Mouse (Mus musculus) gonadal fat pad, adult 2 months (tissue): ENCODE measurements around the gene Phactr1. TPM values are rescaled to one million over a fixed set of nuclear protein-coding genes. Genes with fewer than 3 reads are reported as not detected.

Experiments
- DNase-seq: peaks from one replicate; pipeline ENCODE4 v3.0.0-alpha.2; 2012; ENCODE audit warnings: low read depth
- polyA plus RNA-seq: library from polyadenylated mRNA; depleted of rRNA; stranded (reverse); fragments of >200 nt; gene quantifications from 2 replicates; pipeline ENCODE4 v1.2.3, GENCODE M21; 2012; rRNA removed

Phactr1 gene
- 3.8 and 5.3 TPM in 2 replicates for polyA plus RNA-seq

DNA sequence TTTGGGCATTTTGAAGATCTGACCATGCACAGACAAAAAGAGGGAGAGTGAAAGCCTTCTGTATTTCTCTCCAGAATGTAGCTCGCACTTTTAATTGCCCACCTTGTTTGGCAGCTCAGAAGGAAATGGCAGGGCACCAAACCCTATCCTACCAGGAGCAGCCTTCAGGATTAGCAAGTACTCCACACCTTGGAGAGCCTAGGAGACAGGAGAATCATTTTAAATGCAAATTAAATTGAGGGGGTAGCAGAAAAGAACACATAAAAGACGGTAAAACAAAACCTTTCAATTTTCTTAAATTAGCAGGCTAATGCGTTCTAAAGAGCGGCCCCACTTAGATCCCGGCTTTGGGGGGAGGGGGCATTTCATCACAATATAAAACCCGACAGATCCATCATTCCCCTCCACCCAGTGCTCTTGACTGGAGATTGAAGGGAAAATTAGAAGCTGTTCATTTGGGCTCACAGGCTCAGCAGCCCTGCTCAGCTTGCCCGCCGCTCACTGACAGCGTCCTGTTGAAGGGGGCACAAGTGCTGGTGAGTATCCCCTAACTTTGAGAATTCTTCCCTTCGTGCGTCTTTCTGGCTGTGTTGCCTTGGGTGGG, at the start of gene Phactr1:
TSS of gene Phactr1 (plus strand) at position 233 of the 604 bp plus-strand sequence.
- no peak for DNase-seq

DNA sequence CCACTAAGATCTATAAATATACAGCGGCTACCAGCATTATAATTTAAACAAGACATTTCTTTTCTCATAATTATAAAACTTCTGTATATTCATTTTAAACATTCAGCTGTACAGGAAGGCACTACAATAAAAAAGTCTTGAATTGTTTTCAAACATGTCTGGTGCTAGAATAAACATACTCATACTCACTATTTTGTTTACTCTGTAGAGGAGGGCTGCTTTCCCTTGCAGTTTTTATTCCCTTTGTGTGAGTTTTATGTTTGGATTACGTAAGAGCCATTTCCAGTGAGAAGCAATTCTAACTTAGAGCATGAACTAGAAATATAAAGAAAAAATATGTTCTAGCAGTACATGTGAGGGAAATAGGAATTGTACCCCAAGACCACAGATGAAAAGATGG, 45.5 kb upstream of the Phactr1 start:
- DNase-seq = no peak

DNA sequence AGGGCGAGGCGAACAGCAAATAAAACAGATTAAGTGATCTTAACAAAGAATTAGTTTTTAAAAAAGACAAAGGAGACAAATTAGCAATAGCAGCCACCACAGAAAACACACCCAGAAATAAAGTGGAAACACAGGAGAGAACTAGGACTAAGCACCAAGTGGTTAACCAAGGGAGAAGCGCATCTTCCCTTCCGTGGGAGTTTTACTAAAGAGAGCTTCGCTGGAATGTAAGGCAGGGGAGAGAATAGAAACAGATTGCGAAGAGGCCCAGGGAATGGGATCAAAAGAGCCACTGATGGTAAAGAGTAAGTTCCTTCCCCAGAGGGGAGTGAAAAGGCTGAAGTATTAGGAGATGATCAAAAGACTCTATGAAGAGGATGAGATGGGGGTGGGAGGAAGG, 30.2 kb upstream of the Phactr1 start:
- no peak for DNase-seq

DNA sequence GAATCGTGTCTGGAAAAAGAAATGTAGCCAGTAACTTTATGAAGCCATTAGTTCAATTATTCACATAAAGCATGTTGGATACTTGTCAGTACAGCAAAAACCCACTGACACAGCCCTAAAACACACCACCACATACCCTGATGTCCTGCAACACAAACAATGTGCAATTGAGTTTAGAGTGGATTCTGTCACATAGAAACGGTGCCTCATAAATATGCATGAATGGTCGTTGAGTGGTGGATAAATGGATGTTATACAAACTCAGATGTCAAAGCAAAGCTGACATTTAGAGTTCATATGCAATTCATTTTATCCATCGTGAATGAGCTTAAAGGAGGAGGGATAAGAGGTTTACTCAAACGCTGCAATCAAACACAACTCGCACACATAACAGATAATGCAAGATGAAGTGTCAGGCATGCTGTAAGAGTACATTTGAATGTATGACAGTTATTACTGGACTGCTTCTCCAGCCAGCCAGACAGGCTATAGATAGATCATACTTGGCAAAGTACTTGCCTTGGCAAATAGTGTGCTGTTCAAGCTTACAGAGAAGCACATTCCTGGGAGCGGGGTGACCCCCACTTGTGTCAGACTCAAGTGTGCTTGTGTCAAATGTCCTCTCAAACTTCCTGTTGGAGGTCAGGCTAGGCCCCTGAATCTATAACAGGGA, 23.6 kb upstream of the Phactr1 start:
- no peak for DNase-seq

DNA sequence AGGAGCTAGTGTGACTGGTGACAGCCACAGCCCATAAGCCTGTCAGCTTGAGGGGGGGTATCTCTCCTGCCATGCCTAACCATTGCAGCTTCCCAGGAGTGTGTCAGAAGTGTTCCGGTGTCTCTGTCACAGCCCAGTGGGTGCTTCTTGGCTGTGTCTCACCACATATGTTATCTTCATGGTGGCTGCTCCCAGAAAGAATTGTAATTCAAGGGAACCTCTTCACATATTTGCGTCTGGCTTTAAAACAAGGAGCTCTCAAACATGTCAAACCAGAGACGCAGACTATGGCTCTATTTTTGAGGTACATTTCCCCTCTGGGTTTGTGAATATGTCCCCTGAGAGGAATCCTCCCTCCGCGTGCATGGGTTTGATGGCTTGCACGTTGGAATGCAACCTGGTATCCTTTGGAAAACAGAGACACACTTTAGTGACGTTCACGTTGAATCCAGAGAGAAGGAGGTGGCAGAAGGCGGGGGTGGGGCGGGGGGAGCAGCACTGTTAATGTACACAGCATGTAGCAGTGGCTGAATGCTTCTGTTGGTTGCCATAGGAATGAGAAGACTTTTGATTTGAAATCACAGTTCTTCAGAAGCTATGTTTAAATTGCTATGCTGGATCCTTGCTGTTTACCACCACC, 8.7 kb upstream of the Phactr1 start:
- no peak for DNase-seq

GRCm38 (mm10) chr13:42681299-42681698, 876 bp downstream of the Phactr1 start:
- no peak for DNase-seq

- DNase-seq = no peak
These were observed 3.8 kb downstream of the Phactr1 start for GRCm38 (mm10) chr13:42684181-42684580.

DNA sequence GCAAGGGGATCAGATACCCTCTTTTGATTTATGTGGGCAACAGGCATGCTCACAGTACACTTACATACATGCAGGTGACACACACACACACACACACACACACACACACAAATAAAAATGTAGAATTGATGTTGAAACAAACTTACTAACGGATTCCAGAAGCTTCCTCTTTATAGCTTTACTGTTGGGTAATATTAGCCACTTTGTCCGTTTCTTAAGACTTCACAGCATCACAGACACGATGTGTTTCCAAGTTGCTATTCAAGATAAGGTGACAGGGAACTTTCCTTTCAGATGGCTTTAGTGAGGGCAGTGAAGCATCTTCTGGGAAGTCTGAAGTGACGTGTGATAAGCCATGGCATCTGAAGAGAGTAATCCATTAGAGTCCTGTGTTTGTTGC, 11.8 kb downstream of the Phactr1 start:
- DNase-seq = no peak

GRCm38 (mm10) chr13:42696641-42697040, 16.2 kb downstream of the Phactr1 start:
- no peak for DNase-seq

DNA sequence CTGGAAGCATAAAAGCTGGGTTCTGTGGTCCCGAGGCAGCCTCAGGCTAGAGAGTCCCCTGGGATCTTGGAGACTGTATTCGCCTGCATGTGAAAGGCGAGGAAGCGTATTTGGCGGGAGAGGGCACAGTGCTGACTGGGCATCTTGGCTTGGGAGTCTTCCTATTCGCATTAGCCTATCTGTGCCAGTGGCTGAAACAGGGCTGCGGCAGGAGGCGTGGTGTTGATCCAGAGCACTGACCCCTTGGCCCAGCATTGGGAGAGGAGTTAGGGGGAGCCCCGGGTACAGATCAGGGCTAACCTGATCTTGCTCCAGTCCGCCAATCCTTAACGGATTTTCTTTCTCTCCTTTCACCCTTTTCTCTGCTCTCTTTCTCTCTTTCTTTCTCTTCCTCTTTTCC, 28.7 kb downstream of the Phactr1 start:
- no peak for DNase-seq

- DNase-seq = no peak
These were observed 29.3 kb downstream of the Phactr1 start for GRCm38 (mm10) chr13:42709611-42710331.

- no peak for DNase-seq
These were observed 31.1 kb downstream of the Phactr1 start for GRCm38 (mm10) chr13:42711510-42711909.

GRCm38 (mm10) chr13:42719401-42719800, 39.0 kb downstream of the Phactr1 start:
- DNase-seq = no peak

DNA sequence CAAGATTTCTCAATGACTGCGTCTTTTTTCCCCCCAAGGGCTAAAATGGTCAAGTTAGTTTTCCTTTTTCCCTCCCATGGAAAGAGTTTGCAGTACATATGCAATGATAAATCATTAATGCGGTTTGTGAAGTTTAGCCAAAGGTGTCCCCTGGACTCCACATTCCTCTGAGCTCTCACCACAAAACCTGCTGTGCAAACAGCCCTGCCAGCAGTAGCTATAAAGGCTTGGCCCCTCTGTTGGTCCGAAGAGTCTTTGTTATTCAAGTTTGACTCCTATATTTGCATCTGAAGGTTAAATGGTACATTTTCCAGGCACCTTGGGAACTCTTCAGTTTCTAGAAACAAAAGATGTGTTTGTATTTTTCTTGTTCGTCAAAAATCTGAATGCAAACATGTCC, 39.7 kb downstream of the Phactr1 start:
- no peak for DNase-seq

DNA sequence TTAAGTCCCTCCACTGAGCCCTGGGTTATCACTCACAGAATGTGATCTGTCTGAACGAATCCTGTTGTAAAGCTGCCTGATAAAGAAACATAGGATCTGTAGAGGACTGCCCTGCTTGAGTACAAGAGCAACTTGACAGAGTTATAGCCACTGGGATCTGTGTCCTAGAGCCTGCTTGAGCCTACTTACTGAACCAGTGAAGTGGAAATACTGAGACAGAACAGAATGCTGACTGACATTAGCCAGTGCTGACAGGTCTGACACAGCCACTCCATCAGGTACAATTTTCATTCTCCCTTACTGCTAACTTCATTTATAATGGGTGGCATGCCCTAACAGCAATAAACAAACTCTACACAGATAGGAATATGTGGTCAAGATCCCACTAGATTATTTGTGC, 40.2 kb downstream of the Phactr1 start:
- DNase-seq = no peak

GRCm38 (mm10) chr13:42724011-42724410, 43.6 kb downstream of the Phactr1 start:
- peak; percentile 23 for DNase-seq

DNA sequence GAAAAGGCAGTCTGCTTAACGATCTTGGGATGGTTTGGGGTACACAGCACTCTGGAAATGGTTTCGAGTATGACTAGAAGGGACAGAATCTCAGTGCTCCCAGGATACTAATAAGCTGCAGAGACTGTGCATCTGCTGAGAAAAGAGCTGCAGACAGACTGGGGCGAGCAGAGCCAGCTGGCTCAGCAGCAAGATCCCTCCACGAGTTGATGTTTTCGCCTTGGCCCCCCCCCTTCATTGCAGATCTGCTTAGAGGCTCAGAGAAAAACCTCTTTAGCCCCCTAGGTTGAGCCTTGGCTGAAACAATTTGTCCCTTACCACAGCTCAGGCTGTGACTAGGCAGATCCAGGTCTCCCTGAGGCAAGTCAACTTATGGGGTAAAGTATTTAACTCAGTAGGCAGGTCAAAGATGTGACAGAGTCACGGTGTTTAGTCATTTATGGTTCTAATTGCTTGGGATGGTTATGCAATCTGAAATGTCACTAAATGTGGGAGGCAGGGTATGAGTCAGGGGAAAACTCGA, 45.3 kb downstream of the Phactr1 start:
- DNase-seq = peak; percentile 8

DNA sequence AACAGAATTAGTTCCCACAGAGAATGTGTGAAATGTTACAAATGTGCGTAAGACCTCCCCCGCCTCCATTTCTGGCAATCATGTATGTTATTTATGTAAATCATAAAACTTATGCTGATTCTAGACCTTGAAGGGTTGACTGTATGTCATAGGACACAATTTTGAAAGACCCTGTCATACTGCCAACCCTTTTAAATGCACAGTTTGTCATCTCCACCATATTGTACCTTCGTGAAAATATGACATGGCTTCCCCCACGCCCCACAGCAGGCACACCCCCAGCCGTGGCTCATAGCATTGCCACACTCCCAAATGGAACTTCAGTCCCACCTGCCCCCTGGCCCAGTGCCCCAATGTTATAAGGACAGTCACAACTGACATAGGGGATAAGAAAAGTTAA, 57.1 kb downstream of the Phactr1 start:
- no peak for DNase-seq

DNA sequence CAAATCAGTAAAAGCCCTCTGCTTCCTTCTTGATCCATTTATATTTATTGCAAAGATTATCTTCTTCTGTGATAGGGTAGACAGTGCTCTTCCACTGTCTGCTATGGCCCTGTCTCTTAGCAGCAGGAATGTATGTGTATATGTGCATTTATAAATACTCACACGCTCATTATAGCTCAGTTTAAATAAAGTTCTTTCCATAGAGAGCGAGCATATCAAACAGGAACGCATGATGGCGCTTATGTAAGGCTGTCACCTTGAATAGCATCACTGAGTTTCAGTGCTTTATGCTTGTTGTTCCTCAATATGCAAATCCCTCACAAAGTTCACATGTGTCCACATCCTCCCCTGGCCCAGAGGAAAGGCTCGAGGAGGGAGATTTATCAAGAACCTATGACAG, 57.7 kb downstream of the Phactr1 start:
- DNase-seq = no peak

DNA sequence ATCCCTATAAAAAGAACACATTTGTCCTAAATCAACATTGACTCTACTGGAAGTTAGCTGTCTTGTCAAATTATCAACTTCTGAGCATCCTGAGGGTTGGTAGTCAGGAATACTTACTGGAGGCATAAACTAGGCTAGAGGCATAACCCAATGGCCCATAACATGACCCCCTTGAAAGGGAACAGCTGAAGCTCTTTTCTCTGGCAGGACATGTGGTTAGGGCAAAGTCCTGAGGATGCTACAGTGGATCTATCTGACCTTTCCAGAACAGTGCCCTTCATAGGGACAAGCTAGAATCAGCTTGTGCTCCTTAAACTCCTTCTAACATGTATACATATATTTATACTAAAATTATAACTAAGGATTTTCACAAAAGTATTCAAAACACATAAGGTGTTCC, 61.8 kb downstream of the Phactr1 start:
- DNase-seq = no peak

DNA sequence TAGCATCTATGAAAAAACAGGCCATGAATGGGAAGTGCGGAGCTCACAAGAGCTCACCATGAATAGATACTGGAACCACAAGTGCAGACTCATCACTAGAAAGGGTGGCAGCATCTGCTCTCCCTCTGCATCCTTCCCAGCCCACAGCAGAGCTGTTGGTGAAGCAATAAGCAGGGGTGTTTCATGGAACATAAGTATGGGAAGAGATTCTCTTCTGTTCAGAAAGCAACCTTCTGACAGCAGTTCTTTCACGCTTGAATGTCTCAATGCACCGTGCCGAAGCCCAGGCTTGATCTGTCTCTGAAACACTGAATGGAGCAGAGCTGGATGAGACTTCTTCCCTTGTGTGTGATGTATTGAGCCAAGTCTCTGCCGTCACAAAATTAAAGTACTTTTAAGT, 64.0 kb downstream of the Phactr1 start:
- no peak for DNase-seq

- peak; percentile 8 for DNase-seq
These were observed 77.4 kb downstream of the Phactr1 start for GRCm38 (mm10) chr13:42757654-42758400.
